Comparison of ENCODE assay signal across 28 mouse cellular contexts in genomic region chr8:57402200-57402599, GRCm38 (mm10). TPM values are rescaled to one million over a fixed set of nuclear protein-coding genes. Genes with fewer than 3 reads are reported as not detected.
DNase-seq lines count a peak whose midpoint lies in the region; ATAC-seq and TF ChIP-seq lines count a peak whose summit lies in the region.
"Had no signal": no experiment of that assay in that cellular context is flagged by ENCODE, and none has a peak within 500 bp of the region (broad histone marks: within the 10 kb centered on the region; RNA-seq: fewer than 3 reads in every experiment).

No protein-coding gene starts in this region.

- peaks cover 57% of the 10 kb centered on the region for H3K4me1 ChIP-seq in heart, embryonic 13.5 days
- peaks cover 11% of the 10 kb centered on the region; the same call in 1 of the 2 replicates for H3K4me1 ChIP-seq in midbrain, embryonic 11.5 days (ENCODE audit: control insufficient read depth, insufficient read depth, low read length)
- no peaks in the 10 kb centered on the region for H3K4me1 ChIP-seq in midbrain, embryonic 16.5 days (ENCODE audit: control insufficient read depth, insufficient read depth, low read length)
- H3K4me1 ChIP-seq in heart, postnatal 0 days (ENCODE audit: control insufficient read depth, insufficient read depth): peaks cover 30% of the 10 kb centered on the region
- H3K4me1 ChIP-seq: embryonic facial prominence, embryonic 12.5 days; limb, embryonic 15.5 days; liver, embryonic 15.5 days; lung, embryonic 15.5 days had no signal

- H3K36me3 ChIP-seq in heart, embryonic 13.5 days: no peaks in the 10 kb centered on the region
- H3K36me3 ChIP-seq in midbrain, embryonic 11.5 days (ENCODE audit: control insufficient read depth, insufficient read depth, low read length): no peaks in the 10 kb centered on the region
- H3K36me3 ChIP-seq in midbrain, embryonic 16.5 days (ENCODE audit: control insufficient read depth, insufficient read depth, low read length): no peaks in the 10 kb centered on the region
- H3K36me3 ChIP-seq in heart, postnatal 0 days (replicated peaks; ENCODE audit: control insufficient read depth, insufficient read depth, low read length): no peaks in the 10 kb centered on the region
- H3K36me3 ChIP-seq: embryonic facial prominence, embryonic 12.5 days; forebrain, embryonic 12.5 days; hindbrain, embryonic 13.5 days; limb, embryonic 15.5 days; liver, embryonic 15.5 days; lung, embryonic 15.5 days had no signal

- TF ChIP-seq EP300 in heart, postnatal 0 days (IDR thresholded peaks at IDR 0.05; ENCODE audit: low read depth): no peak

- H3K4me2 ChIP-seq in heart, embryonic 13.5 days: no peak overlapping the region; the same call in 1 of the 2 replicates
- no peak overlapping the region for H3K4me2 ChIP-seq in midbrain, embryonic 11.5 days
- no peak overlapping the region for H3K4me2 ChIP-seq in midbrain, embryonic 16.5 days (ENCODE audit: low read length)
- no peak overlapping the region for H3K4me2 ChIP-seq in heart, postnatal 0 days (ENCODE audit: low read depth, low read length)
- H3K4me2 ChIP-seq: embryonic facial prominence, embryonic 12.5 days; forebrain, embryonic 12.5 days; hindbrain, embryonic 13.5 days; limb, embryonic 15.5 days; liver, embryonic 15.5 days; lung, embryonic 15.5 days had no signal

- peak overlapping the region; percentile 45; the same call in 1 of the 2 replicates for H3K9ac ChIP-seq in heart, embryonic 13.5 days
- H3K9ac ChIP-seq in midbrain, embryonic 11.5 days (ENCODE audit: low read length): no peak overlapping the region
- H3K9ac ChIP-seq in midbrain, embryonic 16.5 days (ENCODE audit: low read depth, low read length): no peak overlapping the region
- no peak overlapping the region for H3K9ac ChIP-seq in heart, postnatal 0 days (replicated peaks; ENCODE audit: low read depth, low read length)
- H3K9ac ChIP-seq: embryonic facial prominence, embryonic 12.5 days; forebrain, embryonic 12.5 days; hindbrain, embryonic 13.5 days; limb, embryonic 15.5 days; liver, embryonic 15.5 days; lung, embryonic 15.5 days had no signal

- peak overlapping the region; percentile 94 for H3K27ac ChIP-seq in heart, embryonic 13.5 days (replicated peaks)
- no peak overlapping the region for H3K27ac ChIP-seq in midbrain, embryonic 11.5 days (ENCODE audit: low read depth, low read length)
- H3K27ac ChIP-seq in midbrain, embryonic 16.5 days (ENCODE audit: low read length): no peak overlapping the region
- peak overlapping the region; percentile 92; the same call in 1 of the 2 replicates for H3K27ac ChIP-seq in heart, postnatal 0 days (ENCODE audit: low read depth)
- H3K27ac ChIP-seq: embryonic facial prominence, embryonic 12.5 days; forebrain, embryonic 12.5 days; hindbrain, embryonic 13.5 days; limb, embryonic 15.5 days; liver, embryonic 15.5 days; lung, embryonic 15.5 days; stomach, postnatal 0 days had no signal

- no peak for DNase-seq in heart, adult 18-20 months
- peak; percentile 82 for DNase-seq in midbrain, embryonic 11.5 days (ENCODE audit: low spot score, missing footprints)
- no peak for DNase-seq in heart, postnatal 0 days (ENCODE audit: low spot score)
- peak; percentile 24 to 58 for DNase-seq in natural killer cell, adult 2 months (ENCODE audit: low spot score in 2 of 2)
- no peak for DNase-seq in gastrocnemius, postnatal 36 days
- DNase-seq: adrenal gland, postnatal 10 days; cerebellum, adult 2 months; cerebellum, postnatal 25 days; kidney, adult 18-20 months; kidney, postnatal 4 days; layer of hippocampus, adult 9-11 months; lung, postnatal 36 days; right cerebral cortex, postnatal 14 days; thymus, adult 2 months; thymus, postnatal 4 days had no signal

- TF ChIP-seq CTCF in heart, postnatal 0 days (IDR thresholded peaks at IDR 0.05; ENCODE audit: low read depth): no peak

- no peaks in the 10 kb centered on the region for H3K9me3 ChIP-seq in heart, embryonic 13.5 days
- H3K9me3 ChIP-seq in midbrain, embryonic 11.5 days (ENCODE audit: control insufficient read depth, low read length): no peaks in the 10 kb centered on the region
- no peaks in the 10 kb centered on the region for H3K9me3 ChIP-seq in midbrain, embryonic 16.5 days (replicated peaks; ENCODE audit: control insufficient read depth, low read length, poor library complexity, severe bottlenecking)
- no peaks in the 10 kb centered on the region for H3K9me3 ChIP-seq in heart, postnatal 0 days (replicated peaks; ENCODE audit: control insufficient read depth, low read length)
- H3K9me3 ChIP-seq: embryonic facial prominence, embryonic 12.5 days; forebrain, embryonic 12.5 days; hindbrain, embryonic 13.5 days; limb, embryonic 15.5 days; liver, embryonic 15.5 days; lung, embryonic 15.5 days had no signal

- intact Hi-C loops in gastrocnemius, postnatal 36 days (cut with DNase I): no loop called here

- no peak for ATAC-seq in heart, embryonic 13.5 days (ENCODE audit: extremely low read depth, insufficient number of reproducible peaks, low FRiP score, low TSS enrichment)
- ATAC-seq in midbrain, embryonic 11.5 days (ENCODE audit: low FRiP score): no peak
- no peak for ATAC-seq in midbrain, embryonic 16.5 days
- ATAC-seq in heart, postnatal 0 days (ENCODE audit: insufficient read depth, low read depth): no peak
- ATAC-seq: inflammation-experienced regulatory T-cells, adult 6 months had no signal

- H3K4me3 ChIP-seq in heart, embryonic 13.5 days: no peak overlapping the region
- no peak overlapping the region for H3K4me3 ChIP-seq in midbrain, embryonic 11.5 days (ENCODE audit: low read depth, low read length)
- no peak overlapping the region for H3K4me3 ChIP-seq in midbrain, embryonic 16.5 days (ENCODE audit: low read depth, low read length)
- H3K4me3 ChIP-seq in heart, postnatal 0 days (ENCODE audit: low read depth, low read length): no peak overlapping the region
- H3K4me3 ChIP-seq: embryonic facial prominence, embryonic 12.5 days; forebrain, embryonic 12.5 days; hindbrain, embryonic 13.5 days; limb, embryonic 15.5 days; liver, embryonic 15.5 days; lung, embryonic 15.5 days had no signal

- WGBS in heart, embryonic 13.5 days: 51% methylated on average over 5 of the region's 5 CpGs
- 43% methylated on average over 5 of the region's 5 CpGs for WGBS in midbrain, embryonic 11.5 days
- WGBS in midbrain, embryonic 16.5 days: 28% methylated on average over 5 of the region's 5 CpGs
- 38% methylated on average over 5 of the region's 5 CpGs for WGBS in heart, postnatal 0 days

- H3K27me3 ChIP-seq in heart, embryonic 13.5 days (replicated peaks): no peaks in the 10 kb centered on the region
- H3K27me3 ChIP-seq in midbrain, embryonic 11.5 days (ENCODE audit: control insufficient read depth, insufficient read depth, low read length): no peaks in the 10 kb centered on the region
- no peaks in the 10 kb centered on the region for H3K27me3 ChIP-seq in midbrain, embryonic 16.5 days (ENCODE audit: control insufficient read depth, insufficient read depth, low read depth, low read length)
- no peaks in the 10 kb centered on the region for H3K27me3 ChIP-seq in heart, postnatal 0 days (ENCODE audit: control insufficient read depth, insufficient read depth, low read length)
- H3K27me3 ChIP-seq: hindbrain, embryonic 13.5 days; limb, embryonic 15.5 days; liver, embryonic 15.5 days; lung, embryonic 15.5 days had no signal

RNA-seq across cellular contexts. Expression of gene Scrg1, which starts 53.5 kb away (rescaled TPM):
- 1.3 and 1.4 TPM in 2 replicates for polyA plus RNA-seq in heart, embryonic 13.5 days (2015; fragmentation: Nextera tagmentation; extraction: Ambion mirVana)
- not detected for total RNA-seq in heart, adult 18-20 months (2021)
- 0.27 TPM in 1 of 2 replicates, not detected in the other for polyA plus RNA-seq in midbrain, embryonic 11.5 days (2014; fragmentation: Nextera tagmentation; extraction: Ambion mirVana)
- 10.9 and 15.6 TPM in 2 replicates for polyA plus RNA-seq in midbrain, embryonic 16.5 days (2015; fragmentation: Nextera tagmentation; extraction: Ambion mirVana)
- total RNA-seq in heart, postnatal 0 days (2014; rRNA removed; ENCODE audit: low replicate concordance): not detected in 2 replicates
- 0.40 and 0.47 TPM in 2 replicates for polyA plus RNA-seq in heart, postnatal 0 days (2015; fragmentation: Nextera tagmentation; extraction: Ambion mirVana)
- total RNA-seq in gastrocnemius, postnatal 36 days (2021): not detected
- total RNA-seq: gastrocnemius, adult 18-20 months; megakaryocyte-erythroid progenitor cell, adult 5-6 weeks had no signal
- polyA plus RNA-seq: inflammation-experienced regulatory T-cells, adult 6 months; kidney, embryonic 16.5 days had no signal

Comparison
In these comparisons a context has a peak if more than half of its experiments do, and no peak if none do; other contexts are left out.
1. H3K27ac ChIP-seq: peak in heart, embryonic 13.5 days (single experiment) and heart, postnatal 0 days (single experiment); none in midbrain, embryonic 11.5 days (single experiment) and midbrain, embryonic 16.5 days (single experiment).
2. DNase-seq: peak in midbrain, embryonic 11.5 days (single experiment) and natural killer cell, adult 2 months (2 of 2); none in heart, adult 18-20 months (0 of 2), heart, postnatal 0 days (single experiment) and gastrocnemius, postnatal 36 days (0 of 2).